22 mouse cellular contexts compared by ENCODE assay signal in the genomic region with DNA sequence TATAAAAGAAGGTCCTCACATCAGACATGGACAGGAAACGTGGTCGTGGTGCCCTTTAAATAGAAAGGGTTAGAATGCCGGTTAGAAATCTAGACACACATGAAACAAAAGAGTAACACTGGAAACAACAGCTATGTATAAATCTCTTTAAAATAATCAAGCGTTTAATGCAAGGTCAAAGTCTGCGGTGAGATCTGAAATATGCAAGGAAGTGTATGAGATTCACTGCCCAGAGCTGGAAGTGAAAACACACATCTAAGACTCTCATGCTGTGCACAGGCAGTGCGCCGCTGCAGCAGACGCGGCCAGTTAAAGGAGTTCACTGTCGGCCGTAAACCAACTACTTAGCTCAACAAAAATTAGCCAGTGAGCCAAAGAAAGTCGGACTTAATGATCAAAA. TPM values are rescaled to one million over a fixed set of nuclear protein-coding genes. Genes with fewer than 3 reads are reported as not detected.
DNase-seq lines count a peak whose midpoint lies in the region; ATAC-seq and TF ChIP-seq lines count a peak whose summit lies in the region.
"Had no signal": no experiment of that assay in that cellular context is flagged by ENCODE, and none has a peak within 500 bp of the region (broad histone marks: within the 10 kb centered on the region; RNA-seq: fewer than 3 reads in every experiment).

No protein-coding gene starts in this region.

- H3K4me3 ChIP-seq in neural tube, embryonic 13.5 days: no peak overlapping the region
- no peak overlapping the region for H3K4me3 ChIP-seq in neural tube, embryonic 15.5 days (replicated peaks)
- H3K4me3 ChIP-seq: embryonic facial prominence, embryonic 10.5 days; forebrain, embryonic 13.5 days; heart, embryonic 10.5 days; heart, embryonic 15.5 days had no signal

- peak; percentile 64 for DNase-seq in CD4-positive, CD25-positive, alpha-beta regulatory T cell, adult 2 months (ENCODE audit: low read depth, low spot score)
- peak; percentile 38 for DNase-seq in brain, embryonic 14.5 days (ENCODE audit: low read depth)
- peak; percentile 55 for DNase-seq in splenic B cell, adult 2 months (ENCODE audit: low read depth, low spot score)
- no peak for DNase-seq in urinary bladder, adult 18-20 months (ENCODE audit: low spot score in 2 of 2)
- DNase-seq in kidney, postnatal 10 days: no peak
- DNase-seq: adrenal gland, postnatal 25 days; cerebellum, adult 2 months; cerebellum, postnatal 10 days; gastrocnemius, postnatal 10 days; heart, adult 18-20 months; heart, postnatal 14 days had no signal

- peaks cover 38% of the 10 kb centered on the region for H3K36me3 ChIP-seq in neural tube, embryonic 13.5 days
- H3K36me3 ChIP-seq in neural tube, embryonic 15.5 days: peaks cover 44% of the 10 kb centered on the region
- peaks cover 5% of the 10 kb centered on the region for H3K36me3 ChIP-seq in splenic B cell, adult 2 months (ENCODE audit: control insufficient read depth, insufficient read depth, low read length, poor library complexity, severe bottlenecking)

- peaks cover 9% of the 10 kb centered on the region; the same call in 1 of the 2 replicates for H3K4me1 ChIP-seq in neural tube, embryonic 13.5 days (replicated peaks)
- H3K4me1 ChIP-seq in neural tube, embryonic 15.5 days: no peaks in the 10 kb centered on the region
- H3K4me1 ChIP-seq: embryonic facial prominence, embryonic 10.5 days; forebrain, embryonic 13.5 days had no signal

- peak overlapping the region; percentile 3; the same call in 1 of the 2 replicates for H3K4me2 ChIP-seq in neural tube, embryonic 13.5 days
- no peak overlapping the region for H3K4me2 ChIP-seq in neural tube, embryonic 15.5 days
- H3K4me2 ChIP-seq: forebrain, embryonic 13.5 days; heart, embryonic 15.5 days; hindbrain, embryonic 14.5 days had no signal

- no peak overlapping the region for H3K27ac ChIP-seq in neural tube, embryonic 13.5 days (replicated peaks)
- H3K27ac ChIP-seq in neural tube, embryonic 15.5 days (replicated peaks): no peak overlapping the region
- H3K27ac ChIP-seq: embryonic facial prominence, embryonic 10.5 days; forebrain, embryonic 13.5 days; heart, embryonic 10.5 days; heart, embryonic 15.5 days; hindbrain, embryonic 14.5 days had no signal

- no peak for ATAC-seq in CD4-positive, CD25-positive, alpha-beta regulatory T cell, adult 4 months
- ATAC-seq in neural tube, embryonic 13.5 days (ENCODE audit: low read depth): no peak
- no peak for ATAC-seq in neural tube, embryonic 15.5 days (ENCODE audit: low FRiP score)
- ATAC-seq: activated CD4-positive, CD25-positive, alpha-beta regulatory T cell, adult 4 months; forebrain, embryonic 13.5 days had no signal

- WGBS in neural tube, embryonic 13.5 days: 50% methylated on average over 12 of the region's 12 CpGs
- 46% methylated on average over 12 of the region's 12 CpGs for WGBS in neural tube, embryonic 15.5 days

- H3K27me3 ChIP-seq in neural tube, embryonic 13.5 days: no peaks in the 10 kb centered on the region
- no peaks in the 10 kb centered on the region for H3K27me3 ChIP-seq in neural tube, embryonic 15.5 days (replicated peaks)
- H3K27me3 ChIP-seq in splenic B cell, adult 2 months (ENCODE audit: control insufficient read depth, insufficient read depth, low read length, poor library complexity, severe bottlenecking): no peaks in the 10 kb centered on the region
- H3K27me3 ChIP-seq: forebrain, embryonic 13.5 days; heart, embryonic 15.5 days had no signal

- H3K9me3 ChIP-seq in neural tube, embryonic 13.5 days: no peaks in the 10 kb centered on the region
- no peaks in the 10 kb centered on the region for H3K9me3 ChIP-seq in neural tube, embryonic 15.5 days (replicated peaks)
- H3K9me3 ChIP-seq: embryonic facial prominence, embryonic 10.5 days; forebrain, embryonic 13.5 days; heart, embryonic 10.5 days; heart, embryonic 15.5 days had no signal

- no peak overlapping the region for H3K9ac ChIP-seq in neural tube, embryonic 13.5 days
- no peak overlapping the region for H3K9ac ChIP-seq in neural tube, embryonic 15.5 days (replicated peaks)
- H3K9ac ChIP-seq: forebrain, embryonic 13.5 days; heart, embryonic 15.5 days; hindbrain, embryonic 14.5 days had no signal

- TF ChIP-seq POLR2A in brain, embryonic 14.5 days (IDR thresholded peaks at IDR 0.05; ENCODE audit: borderline replicate concordance, extremely low read depth, insufficient read depth, insufficient read length, poor library complexity, severe bottlenecking): no peak

- TF ChIP-seq CTCF in brain, embryonic 14.5 days (IDR thresholded peaks at IDR 0.05; ENCODE audit: borderline replicate concordance, extremely low read depth, insufficient read depth, insufficient read length): no peak

RNA-seq across cellular contexts. Expression of gene Rab3ip, which starts 15.5 kb away (rescaled TPM):
- polyA plus RNA-seq in CD4-positive, CD25-positive, alpha-beta regulatory T cell, adult 4 months (2017; shearing (Covaris generic)): 10 to 100 TPM; 12.1 to 15.9 TPM
- polyA plus RNA-seq in neural tube, embryonic 13.5 days (2015; fragmentation: Nextera tagmentation; extraction: Ambion mirVana): 50.7 and 50.8 TPM in 2 replicates
- 49.3 and 54.6 TPM in 2 replicates for polyA plus RNA-seq in neural tube, embryonic 15.5 days (2015; fragmentation: Nextera tagmentation; extraction: Ambion mirVana)
- polyA plus RNA-seq in brain, embryonic 14.5 days (2012; rRNA removed): 48.9 and 65.7 TPM in 2 replicates

RNA-seq across cellular contexts. Expression of gene Gm10271, which starts 37.4 kb away (rescaled TPM):
- not detected for polyA plus RNA-seq in CD4-positive, CD25-positive, alpha-beta regulatory T cell, adult 4 months (2017; shearing (Covaris generic))
- not detected in 2 replicates for polyA plus RNA-seq in neural tube, embryonic 13.5 days (2015; fragmentation: Nextera tagmentation; extraction: Ambion mirVana)
- not detected in 2 replicates for polyA plus RNA-seq in neural tube, embryonic 15.5 days (2015; fragmentation: Nextera tagmentation; extraction: Ambion mirVana)
- not detected in 2 replicates for polyA plus RNA-seq in brain, embryonic 14.5 days (2012; rRNA removed)
- polyA plus RNA-seq: activated CD4-positive, CD25-positive, alpha-beta regulatory T cell, adult 4 months; cerebellum, adult 2 months; embryonic facial prominence, embryonic 10.5 days; embryonic facial prominence, embryonic 14.5 days; forebrain, embryonic 13.5 days; heart, embryonic 10.5 days; heart, embryonic 15.5 days; hindbrain, embryonic 14.5 days; intestine, embryonic 14.5 days had no signal

RNA-seq across cellular contexts. Expression of gene Myrfl, which starts 38.3 kb away (rescaled TPM):
- polyA plus RNA-seq in CD4-positive, CD25-positive, alpha-beta regulatory T cell, adult 4 months (2017; shearing (Covaris generic)): under 1 TPM in 1 of 2 experiments, not detected in 1; 0.09 TPM
- polyA plus RNA-seq in neural tube, embryonic 13.5 days (2015; fragmentation: Nextera tagmentation; extraction: Ambion mirVana): 0.15 and 0.27 TPM in 2 replicates
- polyA plus RNA-seq in neural tube, embryonic 15.5 days (2015; fragmentation: Nextera tagmentation; extraction: Ambion mirVana): 0.27 TPM in 1 of 2 replicates, not detected in the other
- polyA plus RNA-seq in brain, embryonic 14.5 days (2012; rRNA removed): 0.05 and 0.10 TPM in 2 replicates
- polyA plus RNA-seq: activated CD4-positive, CD25-positive, alpha-beta regulatory T cell, adult 4 months; hindbrain, embryonic 14.5 days had no signal

RNA-seq across cellular contexts. Expression of gene Best3, which starts 51.1 kb away (rescaled TPM):
- not detected for polyA plus RNA-seq in CD4-positive, CD25-positive, alpha-beta regulatory T cell, adult 4 months (2017; shearing (Covaris generic))
- 0.34 TPM in 1 of 2 replicates, not detected in the other for polyA plus RNA-seq in neural tube, embryonic 13.5 days (2015; fragmentation: Nextera tagmentation; extraction: Ambion mirVana)
- polyA plus RNA-seq in neural tube, embryonic 15.5 days (2015; fragmentation: Nextera tagmentation; extraction: Ambion mirVana): 0.10 and 0.14 TPM in 2 replicates
- 0.11 and 0.18 TPM in 2 replicates for polyA plus RNA-seq in brain, embryonic 14.5 days (2012; rRNA removed)
- polyA plus RNA-seq: activated CD4-positive, CD25-positive, alpha-beta regulatory T cell, adult 4 months had no signal

Comparison
In these comparisons a context has a peak if more than half of its experiments do, and no peak if none do; other contexts are left out.
1. DNase-seq: peak in CD4-positive, CD25-positive, alpha-beta regulatory T cell, adult 2 months (single experiment), brain, embryonic 14.5 days (single experiment) and splenic B cell, adult 2 months (single experiment); none in urinary bladder, adult 18-20 months (0 of 2) and kidney, postnatal 10 days (single experiment).